Mouse (Mus musculus) naive thymus-derived CD4-positive, alpha-beta T cell, adult 2 months (primary cell): ENCODE results near the gene Rbm7.
A peak's percentile ranks its signal among the peaks of the same experiment; 100 is the strongest.
"Not testable (repeated sequence)": the region's sequence is repeated elsewhere in the genome, so short reads cannot be mapped to it uniquely, and the experiment has no call there.

Experiments used
- DNase-seq: peaks from one replicate; pipeline ENCODE4 v3.0.0-alpha.2; 2011; ENCODE audit warnings: low read depth

The Rbm7 gene

GRCm38 (mm10) chr9:48494817-48495547, at the start of gene Rbm7, which contains the start of gene Gm5617:
Gene Rbm7 (minus strand): TSS chr9:48495299.
Gene Gm5617 (plus strand): TSS chr9:48495442.
- DNase-seq = peak; percentile 96

- DNase-seq = no peak
Measured at GRCm38 (mm10) chr9:48538688-48539087, 43.6 kb upstream of the Rbm7 start.

GRCm38 (mm10) chr9:48538044-48538645, 43.0 kb upstream of the Rbm7 start:
- peak; percentile 84 for DNase-seq

GRCm38 (mm10) chr9:48537616-48538015, 42.5 kb upstream of the Rbm7 start:
- peak; percentile 37 for DNase-seq

GRCm38 (mm10) chr9:48536414-48536813, 41.3 kb upstream of the Rbm7 start:
- peak; percentile 39 for DNase-seq

- DNase-seq = peak; percentile 39
Measured at GRCm38 (mm10) chr9:48532730-48533129, 37.6 kb upstream of the Rbm7 start.

GRCm38 (mm10) chr9:48532203-48532602, 37.1 kb upstream of the Rbm7 start:
- peak; percentile 50 for DNase-seq

GRCm38 (mm10) chr9:48531294-48531693, 36.2 kb upstream of the Rbm7 start:
- no peak for DNase-seq

- peak; percentile 32 for DNase-seq
Measured at GRCm38 (mm10) chr9:48526520-48526919, 31.4 kb upstream of the Rbm7 start.

GRCm38 (mm10) chr9:48525566-48525965, 30.5 kb upstream of the Rbm7 start:
- DNase-seq = peak; percentile 70

GRCm38 (mm10) chr9:48520405-48520804, 25.3 kb upstream of the Rbm7 start:
- DNase-seq = not testable (repeated sequence)

- DNase-seq = no peak
Measured at GRCm38 (mm10) chr9:48517372-48518130, 22.5 kb upstream of the Rbm7 start.

GRCm38 (mm10) chr9:48516615-48517371, 21.7 kb upstream of the Rbm7 start:
- DNase-seq = no peak

GRCm38 (mm10) chr9:48515332-48515731, 20.2 kb upstream of the Rbm7 start:
- DNase-seq = no peak

- no peak for DNase-seq
Measured at GRCm38 (mm10) chr9:48510134-48510533, 15.0 kb upstream of the Rbm7 start.

GRCm38 (mm10) chr9:48504741-48505365, 9.8 kb upstream of the Rbm7 start:
- no peak for DNase-seq

- no peak for DNase-seq
Measured at GRCm38 (mm10) chr9:48503001-48503400, 7.9 kb upstream of the Rbm7 start.

GRCm38 (mm10) chr9:48501192-48501591, 6.1 kb upstream of the Rbm7 start:
- no peak for DNase-seq

- no peak for DNase-seq
Measured at GRCm38 (mm10) chr9:48495548-48495932, 441 bp upstream of the Rbm7 start.

GRCm38 (mm10) chr9:48481214-48482134, 13.6 kb downstream of the Rbm7 start:
- DNase-seq = no peak
